Mouse (Mus musculus) lung, embryonic 14.5 days (tissue): ENCODE measurements at regions not wholly inside any gene's neighbourhood (a gene's known extent, or its start where the extent isn't known, plus 50 kb on each side); places are given as distances from the start of the nearest gene placed in this dataset.

Experiments used
- ATAC-seq: fragments of 200-750 bp; cut with Nextera tagmentation; 2 replicates; pipeline ENCODE4 v1.8.0; 2017; ENCODE audit warnings: mild to moderate bottlenecking, moderate TSS enrichment, moderate library complexity; ENCODE audit not compliant: insufficient read depth
- DNase-seq: peaks from one replicate; pipeline ENCODE4 v3.0.0-alpha.2; 2015
- H3K27ac ChIP-seq: fragments of 300-500 bp; sonication (generic); 2 replicates; pipeline ENCODE4 v1.5.1; 2014; ENCODE audit warnings: low read depth, mild to moderate bottlenecking, moderate library complexity
- H3K27me3 ChIP-seq: fragments of 300-500 bp; sonication (generic); 2 replicates; pipeline ENCODE4 v1.6.1; 2014; ENCODE audit warnings: low read length, control low read depth; ENCODE audit not compliant: insufficient read depth
- H3K36me3 ChIP-seq: fragments of 300-500 bp; sonication (generic); 2 replicates; pipeline ENCODE4 v1.6.1; 2014; ENCODE audit warnings: control low read depth; ENCODE audit not compliant: insufficient read depth
- H3K4me1 ChIP-seq: fragments of 300-500 bp; sonication (generic); 2 replicates; pipeline ENCODE4 v1.6.1; 2014; ENCODE audit warnings: antibody characterized with exemption, control low read depth; ENCODE audit not compliant: insufficient read depth
- H3K4me2 ChIP-seq: fragments of 300-500 bp; sonication (generic); 2 replicates; pipeline ENCODE4 v1.6.1; 2014; ENCODE audit warnings: mild to moderate bottlenecking
- H3K4me3 ChIP-seq: fragments of 300-500 bp; sonication (generic); 2 replicates; pipeline ENCODE4 v1.5.1; 2014; ENCODE audit warnings: low read depth, low read length
- H3K9ac ChIP-seq: fragments of 300-500 bp; sonication (generic); 2 replicates; pipeline ENCODE4 v1.6.1; 2014
- H3K9me3 ChIP-seq: fragments of 300-500 bp; sonication (generic); 2 replicates; pipeline ENCODE4 v1.6.1; 2016; ENCODE audit warnings: low read depth, low read length, control low read depth
- CTCF ChIP-seq: IDR thresholded peaks from 2 replicates; pipeline ENCODE4 v1.5.1; 2016; ENCODE audit warnings: antibody characterized with exemption, low read depth
- WGBS: fragments of 180-500 bp; shearing (Covaris S2); extraction: QIAGEN DNeasy Blood & Tissue Kit; methylation state at CpG from one replicate; pipeline ENCODE4 v1.1.7; 2014; 5-methylcytosine and 5-hydroxymethylcytosine counted together

DNA sequence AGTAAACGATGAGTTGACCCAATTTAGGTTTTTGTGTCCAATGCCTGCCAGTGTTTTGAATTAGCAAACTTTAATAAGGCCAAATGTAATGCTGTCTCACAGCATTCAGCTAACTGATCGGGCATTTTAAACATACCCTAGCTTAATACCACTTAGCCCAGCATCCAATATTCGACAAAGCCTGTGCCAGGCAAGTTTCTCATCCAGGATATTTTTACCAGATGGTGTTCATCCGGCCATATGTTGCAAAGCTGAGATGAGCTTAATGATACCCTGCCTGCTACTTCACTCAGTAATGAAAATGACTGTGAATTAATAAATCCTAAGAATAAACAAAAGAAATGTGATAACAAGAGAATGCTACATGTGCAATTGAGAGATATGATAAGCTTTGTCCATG is 116.8 kb downstream of the Tpm3-rs7 start:
- no peak for TF ChIP-seq CTCF
- no peaks in the 10 kb centered on the region for H3K4me1 ChIP-seq
- H3K36me3 ChIP-seq = no peaks in the 10 kb centered on the region
- no peak overlapping the region for H3K4me2 ChIP-seq
- no peaks in the 10 kb centered on the region for H3K27me3 ChIP-seq
- H3K27ac ChIP-seq = no peak overlapping the region
- no peak overlapping the region for H3K4me3 ChIP-seq
- DNase-seq (no peak), ATAC-seq (no peak)
- 70% methylated on average over 4 of the region's 4 CpGs for WGBS
- H3K9me3 ChIP-seq = no peaks in the 10 kb centered on the region
- H3K9ac ChIP-seq = no peak overlapping the region

- Histone ChIP-seq H3K4me1 (no peaks in the 10 kb centered on the region), H3K4me3 (no peak overlapping the region), H3K27me3 (no peaks in the 10 kb centered on the region), H3K9ac (no peak overlapping the region), H3K4me2 (no peak overlapping the region), H3K36me3 (no peaks in the 10 kb centered on the region), H3K9me3 (no peaks in the 10 kb centered on the region), H3K27ac (no peak overlapping the region)
- WGBS = 93% methylated on average over 1 of the region's 1 CpGs
- TF ChIP-seq CTCF = no peak
- DNase-seq (no peak), ATAC-seq (no peak)
These were observed 127.9 kb downstream of the Tpm3-rs7 start for GRCm38 (mm10) chr14:113442261-113442660.

- H3K27ac ChIP-seq = no peak overlapping the region
These were observed 140.5 kb downstream of the Tpm3-rs7 start for GRCm38 (mm10) chr14:113454891-113455290.

DNA sequence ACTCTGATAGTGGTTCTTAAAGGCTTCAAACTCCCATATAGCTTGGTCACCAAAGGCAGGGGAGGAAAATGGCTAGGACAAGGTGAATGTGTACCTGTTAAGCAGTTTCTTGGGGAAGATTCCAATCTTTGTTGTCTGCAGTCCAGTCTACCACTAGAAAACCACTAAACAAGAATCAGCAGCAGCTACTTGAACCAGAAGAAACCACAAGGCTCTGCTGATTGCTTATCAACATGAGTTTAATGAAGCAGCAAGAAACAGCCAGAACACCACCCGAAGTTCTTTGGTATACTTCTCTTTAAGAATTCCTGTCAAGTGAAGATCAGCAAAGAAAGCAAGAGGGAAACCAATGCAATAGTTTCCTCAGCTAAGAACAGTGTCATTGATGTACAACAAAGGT is 143.1 kb downstream of the Tpm3-rs7 start:
- H3K4me1 ChIP-seq = no peaks in the 10 kb centered on the region
- H3K9ac ChIP-seq = no peak overlapping the region
- ATAC-seq (no peak), DNase-seq (no peak)
- WGBS = 75% methylated on average over 1 of the region's 1 CpGs
- no peaks in the 10 kb centered on the region for H3K36me3 ChIP-seq
- no peak overlapping the region for H3K27ac ChIP-seq
- H3K4me2 ChIP-seq = no peak overlapping the region
- TF ChIP-seq CTCF = no peak
- no peaks in the 10 kb centered on the region for H3K27me3 ChIP-seq
- H3K9me3 ChIP-seq = no peaks in the 10 kb centered on the region
- no peak overlapping the region for H3K4me3 ChIP-seq

More at GRCm38 (mm10) chr14:113454891-113455290, 140.5 kb downstream of the Tpm3-rs7 start:
- no peak for ATAC-seq
- H3K36me3 ChIP-seq = no peaks in the 10 kb centered on the region
- H3K4me1 ChIP-seq = no peaks in the 10 kb centered on the region
- H3K9me3 ChIP-seq = no peaks in the 10 kb centered on the region
- no peak overlapping the region for H3K4me2 ChIP-seq
- 71% methylated on average over 1 of the region's 1 CpGs for WGBS
- H3K4me3 ChIP-seq = no peak overlapping the region
- no peak overlapping the region for H3K9ac ChIP-seq
- no peak for DNase-seq
- no peak for TF ChIP-seq CTCF
- no peaks in the 10 kb centered on the region for H3K27me3 ChIP-seq

DNA sequence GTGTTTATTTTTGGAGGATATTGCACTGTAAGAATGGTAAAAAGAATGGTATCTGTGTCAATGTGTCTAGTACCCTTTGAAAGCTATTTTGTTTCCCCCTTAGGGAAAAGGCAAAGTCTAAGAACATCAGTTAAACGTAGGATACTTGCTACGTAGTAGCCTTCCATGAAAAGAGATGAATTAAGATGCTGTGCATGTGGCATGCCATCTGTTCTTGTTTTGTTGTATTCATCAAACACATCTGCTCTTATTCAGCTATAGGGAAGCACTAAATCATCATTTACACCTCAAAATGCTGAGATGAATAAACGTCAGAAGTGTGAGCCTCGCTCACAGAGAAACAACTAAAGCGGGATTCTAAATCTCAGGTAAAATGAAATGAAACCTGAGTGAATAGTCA is 154.7 kb downstream of the Tpm3-rs7 start:
- Histone ChIP-seq H3K9me3 (no peaks in the 10 kb centered on the region), H3K27ac (no peak overlapping the region), H3K4me3 (no peak overlapping the region), H3K9ac (no peak overlapping the region), H3K27me3 (no peaks in the 10 kb centered on the region), H3K4me1 (no peaks in the 10 kb centered on the region), H3K4me2 (no peak overlapping the region), H3K36me3 (no peaks in the 10 kb centered on the region)
- 74% methylated on average over 5 of the region's 5 CpGs for WGBS
- DNase-seq (no peak), ATAC-seq (no peak)
- no peak for TF ChIP-seq CTCF

DNA sequence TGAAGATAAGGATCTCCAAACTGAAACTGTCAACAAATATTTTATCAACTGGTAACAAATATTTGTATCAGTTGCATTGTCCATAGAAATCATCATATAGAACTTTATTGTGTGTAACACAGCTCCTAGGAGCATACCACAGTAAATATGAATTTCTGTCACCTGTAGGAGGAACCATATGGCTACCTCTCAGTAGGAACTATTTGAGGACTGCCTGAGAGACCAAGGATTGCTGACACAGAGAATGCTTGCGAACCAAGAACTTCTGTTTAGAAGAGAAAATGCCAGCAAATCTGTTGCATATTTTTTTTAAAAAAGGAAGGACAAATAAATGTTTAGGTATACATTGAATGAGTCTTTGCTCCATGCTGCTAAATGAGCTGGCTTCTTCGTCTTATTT is 155.6 kb downstream of the Tpm3-rs7 start:
- ATAC-seq (no peak), DNase-seq (no peak)
- Histone ChIP-seq H3K36me3 (no peaks in the 10 kb centered on the region), H3K9ac (no peak overlapping the region), H3K4me1 (no peaks in the 10 kb centered on the region), H3K4me3 (no peak overlapping the region), H3K27ac (no peak overlapping the region), H3K27me3 (no peaks in the 10 kb centered on the region), H3K4me2 (no peak overlapping the region), H3K9me3 (no peaks in the 10 kb centered on the region)
- TF ChIP-seq CTCF = no peak
- 68% methylated on average over 2 of the region's 2 CpGs for WGBS

DNA sequence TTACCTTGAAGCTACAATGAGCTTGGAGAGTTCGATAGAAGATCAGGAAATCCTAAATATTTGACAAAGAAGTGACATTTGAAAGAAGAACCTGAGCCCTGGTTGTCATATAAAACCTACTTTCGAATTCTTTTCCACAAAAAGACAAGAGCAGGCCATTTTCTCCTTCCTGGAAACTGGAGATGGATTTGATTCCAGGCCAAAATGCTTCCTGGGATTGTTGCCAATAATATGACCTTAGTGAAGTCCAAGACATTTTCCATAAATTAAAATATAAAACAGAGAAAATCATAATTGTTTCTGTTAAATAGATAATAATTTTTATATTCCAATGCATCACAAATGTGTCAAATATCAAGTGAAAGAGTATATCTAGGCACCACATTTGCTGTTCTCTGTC is 172.2 kb downstream of the Tpm3-rs7 start:
- Histone ChIP-seq H3K4me3 (no peak overlapping the region), H3K4me1 (no peaks in the 10 kb centered on the region), H3K27me3 (no peaks in the 10 kb centered on the region), H3K9ac (no peak overlapping the region), H3K27ac (no peak overlapping the region), H3K36me3 (no peaks in the 10 kb centered on the region), H3K4me2 (no peak overlapping the region), H3K9me3 (no peaks in the 10 kb centered on the region)
- DNase-seq (peak; percentile 80), ATAC-seq (no peak)
- TF ChIP-seq CTCF = no peak
- 34% methylated on average over 2 of the region's 2 CpGs for WGBS

DNA sequence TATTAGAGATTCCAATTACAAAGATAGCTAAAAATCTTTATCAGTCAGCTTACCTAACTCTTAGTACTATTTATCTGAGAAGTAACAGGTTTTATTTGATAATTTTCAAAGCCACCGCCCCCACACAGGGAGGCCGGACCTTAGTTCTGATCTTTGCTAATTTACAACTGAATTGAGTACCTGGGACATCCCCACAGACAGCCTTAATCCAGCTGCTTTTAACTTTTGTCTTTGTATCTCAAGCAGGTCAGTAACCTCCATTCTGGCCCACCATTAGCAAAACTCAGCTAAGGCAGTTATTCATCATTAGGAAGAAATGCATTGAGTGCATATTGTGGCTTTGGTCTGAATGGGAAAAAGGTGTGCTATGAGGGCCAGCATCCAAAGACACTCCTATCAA is 189.4 kb downstream of the Tpm3-rs7 start:
- no peaks in the 10 kb centered on the region for H3K4me1 ChIP-seq
- DNase-seq (no peak), ATAC-seq (no peak)
- WGBS = 91% methylated on average over 2 of the region's 2 CpGs
- H3K27me3 ChIP-seq = no peaks in the 10 kb centered on the region
- no peak for TF ChIP-seq CTCF
- H3K36me3 ChIP-seq = no peaks in the 10 kb centered on the region
- H3K4me2 ChIP-seq = no peak overlapping the region
- no peak overlapping the region for H3K4me3 ChIP-seq
- H3K9me3 ChIP-seq = no peaks in the 10 kb centered on the region
- H3K27ac ChIP-seq = no peak overlapping the region
- H3K9ac ChIP-seq = no peak overlapping the region
